Mouse (Mus musculus) Muller cell, postnatal 12 days (primary cell): ENCODE results near the gene Mal.
A peak's percentile ranks its signal among the peaks of the same experiment; 100 is the strongest.

Experiments
- DNase-seq: peaks from one replicate; pipeline ENCODE4 v3.0.0-alpha.2; 2015; ENCODE audit errors: inconsistent ontology term

The Mal gene

DNA sequence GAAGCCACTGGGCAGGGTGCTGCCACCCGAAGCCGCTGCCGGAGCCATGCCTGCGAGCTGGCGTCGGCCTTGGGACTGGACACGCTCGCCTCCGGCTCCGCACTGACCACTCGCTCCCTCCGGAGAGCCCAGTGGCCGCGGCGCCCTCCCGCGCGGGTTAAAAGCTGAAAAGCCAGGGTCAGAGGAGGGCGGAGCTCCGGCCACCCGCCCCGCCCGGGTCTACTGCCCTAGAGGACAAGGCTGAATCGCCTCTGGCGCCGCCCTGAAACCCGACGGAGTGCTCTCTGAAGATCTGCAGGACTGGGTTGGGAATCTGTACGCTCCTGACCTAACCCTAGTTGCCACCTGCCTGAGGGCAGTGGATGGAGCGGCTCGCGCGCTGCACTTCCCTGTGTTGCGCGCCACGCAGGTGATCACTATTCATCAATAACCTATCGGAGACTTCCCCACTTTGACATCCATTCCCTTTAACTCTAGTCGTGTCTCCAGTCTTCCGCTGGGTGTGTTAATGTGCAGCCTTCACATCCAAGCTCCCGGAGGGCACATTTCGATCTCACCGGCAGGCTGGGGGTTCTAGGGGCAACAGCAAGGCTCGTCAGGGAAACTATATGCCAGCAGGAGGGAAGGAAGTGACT lies at the start of gene Mal:
Mal (minus strand) TSS at position 610 of the 635 bp plus-strand sequence.
- DNase-seq, result peak; percentile 36

DNA sequence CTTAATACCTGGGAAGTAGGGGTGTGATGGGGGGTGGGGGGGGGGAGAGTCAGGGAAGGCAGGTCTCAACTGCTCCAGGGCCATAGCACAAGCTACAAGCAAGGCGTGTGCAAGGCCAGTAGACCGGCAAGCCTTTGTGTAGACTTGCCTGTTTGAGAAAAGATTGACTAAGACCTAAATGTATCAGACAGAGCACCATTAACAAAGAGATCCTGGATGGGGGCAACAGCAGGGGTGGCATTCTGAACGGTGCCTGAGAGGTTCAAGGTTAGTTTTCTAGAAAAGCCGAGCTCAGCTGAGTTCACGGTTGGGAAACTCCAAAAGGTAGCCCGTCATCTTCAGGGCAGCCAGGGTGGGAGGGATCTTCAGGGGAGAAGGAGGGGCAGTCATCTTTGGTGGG lies 48.8 kb upstream of the Mal start:
- no peak for DNase-seq

DNA sequence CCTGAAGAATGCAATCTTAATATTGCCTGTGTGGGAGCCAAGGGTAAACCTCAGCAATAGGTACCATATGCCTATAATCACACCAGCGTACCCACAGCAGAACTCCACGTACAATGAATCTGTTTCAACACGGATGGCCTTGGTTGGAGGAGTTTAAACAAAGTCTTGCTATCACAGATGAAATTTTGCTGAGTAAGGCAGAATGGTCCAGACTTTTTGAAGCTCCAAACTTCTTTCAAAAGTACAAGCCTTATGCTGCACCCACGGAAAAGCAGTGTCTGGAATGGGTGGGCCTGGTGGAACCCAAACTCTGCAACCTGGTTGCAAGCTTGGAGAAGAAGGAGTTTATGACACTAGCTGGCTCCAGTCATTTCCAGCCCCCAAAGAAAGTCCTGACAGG lies 32.7 kb upstream of the Mal start:
- no peak for DNase-seq

DNA sequence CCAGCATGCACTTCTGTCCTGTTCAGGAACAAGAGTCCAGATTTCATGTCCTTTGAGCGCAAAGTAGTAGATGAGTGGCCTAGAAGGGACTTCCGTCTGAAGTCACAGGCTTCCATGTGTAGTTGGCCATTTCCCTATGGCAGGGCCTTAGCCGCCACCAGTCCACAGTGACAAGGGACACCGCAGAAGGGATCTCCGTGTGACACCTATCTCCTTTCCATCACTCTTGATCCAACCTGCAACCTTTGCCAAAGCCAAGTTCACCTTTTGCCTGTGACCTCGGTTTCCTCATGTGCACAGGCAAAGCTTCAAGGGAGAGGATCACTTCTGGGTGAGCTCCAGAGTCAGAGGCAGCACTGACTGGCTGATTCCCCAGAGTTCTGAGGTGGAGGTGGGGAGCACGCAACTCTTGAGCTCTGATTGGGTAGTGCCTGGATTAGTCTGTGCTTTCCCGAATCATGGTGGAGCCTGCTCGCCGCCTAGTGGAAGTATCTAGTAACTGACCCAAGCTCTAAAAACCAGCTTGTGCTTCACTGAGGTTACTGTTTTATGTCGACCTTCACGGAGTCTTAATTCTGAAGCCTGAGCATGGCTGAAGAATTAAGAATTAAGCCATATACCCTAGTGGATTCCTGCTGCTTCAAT lies 27.3 kb upstream of the Mal start:
- DNase-seq, result peak; percentile 64

DNA sequence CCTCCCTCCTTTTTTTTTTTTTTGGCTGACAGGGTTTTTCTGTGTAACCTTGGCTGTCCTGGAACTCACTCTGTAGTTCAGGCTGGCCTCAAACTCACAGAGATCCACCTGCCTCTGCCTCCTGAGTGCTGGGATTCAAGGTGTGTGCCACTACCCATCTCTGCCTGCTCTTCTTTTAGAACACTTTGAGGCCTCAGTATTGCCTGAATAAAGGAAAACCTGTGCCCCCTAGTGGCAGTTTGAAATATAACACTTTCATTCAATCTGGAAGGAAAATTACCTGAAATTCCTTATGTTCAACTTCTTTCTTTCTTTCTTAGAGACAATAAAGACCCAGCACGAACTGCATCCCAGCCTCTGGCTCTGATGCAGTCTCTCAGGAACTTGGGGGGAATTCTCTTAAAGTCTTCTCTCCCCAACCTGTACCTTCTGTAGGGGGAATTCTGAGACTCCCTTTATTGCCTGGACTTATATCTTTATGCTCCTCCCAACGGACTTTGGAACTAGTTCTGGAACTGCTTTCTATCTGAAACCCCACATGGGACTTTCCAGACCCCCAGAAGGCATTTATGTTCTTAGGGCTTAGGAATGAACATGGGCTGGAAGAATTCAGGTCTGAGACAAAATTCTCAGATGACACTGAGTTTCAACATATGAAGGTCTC lies 11.5 kb upstream of the Mal start:
- peak; percentile 9 for DNase-seq

DNA sequence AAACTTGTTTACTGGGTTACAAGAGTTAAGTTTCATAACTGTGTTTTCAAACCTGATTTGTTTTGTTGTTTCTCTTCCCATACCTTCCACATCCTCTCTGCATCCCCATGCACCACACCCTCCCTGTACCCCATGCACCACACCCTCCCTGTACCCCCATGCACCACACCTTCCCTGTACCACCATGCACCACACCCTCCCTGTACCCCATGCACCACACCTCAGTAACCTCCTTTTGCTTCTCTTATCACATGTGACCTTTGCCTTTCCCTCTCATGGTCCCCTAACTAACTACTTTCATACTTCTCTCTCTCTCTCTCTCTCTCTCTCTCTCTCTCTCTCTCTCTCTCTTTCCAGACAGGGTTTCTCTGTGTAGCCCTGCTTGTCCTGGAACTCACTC lies 10.5 kb upstream of the Mal start:
- DNase-seq, result no peak

DNA sequence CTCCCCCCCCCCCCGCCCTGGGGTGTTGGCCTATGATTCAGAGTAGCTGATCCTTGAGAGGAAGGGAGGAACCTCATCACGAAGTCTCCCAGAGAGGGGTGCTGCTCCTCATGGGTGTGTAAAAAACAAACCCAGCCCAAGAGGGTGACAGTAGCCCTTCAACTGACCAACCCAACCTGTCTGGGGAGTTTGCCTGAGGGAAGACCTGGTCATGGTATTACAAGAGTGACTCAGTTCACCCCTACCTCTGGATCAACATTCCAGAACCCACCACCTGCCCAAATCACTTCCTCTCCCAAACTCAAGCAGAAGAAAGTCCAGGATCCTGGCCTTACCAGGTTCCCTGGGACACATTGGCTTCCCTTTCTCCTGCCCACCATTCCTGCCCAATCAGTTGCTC lies 6.2 kb upstream of the Mal start:
- DNase-seq, result no peak

DNA sequence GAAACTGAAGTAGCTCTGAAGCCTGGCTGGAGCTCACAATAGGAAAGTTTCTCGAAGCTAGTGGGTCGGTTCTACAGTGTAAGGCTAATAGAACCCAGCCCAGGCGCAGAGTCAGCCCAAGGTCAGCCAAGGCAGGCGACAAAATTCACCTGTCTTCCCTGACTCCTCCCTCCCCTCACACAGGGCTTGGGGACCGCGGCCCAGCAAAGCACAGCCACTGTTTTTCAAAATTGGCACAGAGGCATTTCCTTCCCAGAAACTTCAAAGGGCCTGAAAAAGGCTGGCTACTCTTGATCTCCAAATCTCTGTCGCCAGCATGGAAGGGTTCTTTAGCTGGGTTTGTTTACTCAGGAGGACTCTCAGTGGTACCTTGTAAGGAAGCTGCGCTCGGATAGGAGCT lies 1.1 kb downstream of the Mal start:
- DNase-seq, result peak; percentile 4

DNA sequence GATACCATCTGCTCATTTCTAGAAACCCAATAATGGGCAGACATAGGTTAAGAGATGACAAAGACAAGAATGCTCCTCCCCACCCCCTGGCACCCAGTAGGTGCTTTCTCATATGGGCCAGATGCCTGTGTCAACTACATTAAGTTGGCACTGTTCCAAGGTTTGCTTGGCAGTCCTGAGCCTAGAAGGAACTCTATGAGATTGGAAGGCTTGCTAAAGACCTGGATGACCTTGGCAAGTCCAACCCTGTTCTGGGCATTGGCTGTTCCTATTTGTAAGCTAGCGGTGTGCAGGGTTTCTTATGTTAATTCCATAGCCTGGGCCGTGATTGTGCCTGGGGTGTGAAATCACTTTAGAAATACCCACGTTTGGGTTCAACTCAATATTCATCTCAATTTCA lies 1.7 kb downstream of the Mal start:
- no peak for DNase-seq

DNA sequence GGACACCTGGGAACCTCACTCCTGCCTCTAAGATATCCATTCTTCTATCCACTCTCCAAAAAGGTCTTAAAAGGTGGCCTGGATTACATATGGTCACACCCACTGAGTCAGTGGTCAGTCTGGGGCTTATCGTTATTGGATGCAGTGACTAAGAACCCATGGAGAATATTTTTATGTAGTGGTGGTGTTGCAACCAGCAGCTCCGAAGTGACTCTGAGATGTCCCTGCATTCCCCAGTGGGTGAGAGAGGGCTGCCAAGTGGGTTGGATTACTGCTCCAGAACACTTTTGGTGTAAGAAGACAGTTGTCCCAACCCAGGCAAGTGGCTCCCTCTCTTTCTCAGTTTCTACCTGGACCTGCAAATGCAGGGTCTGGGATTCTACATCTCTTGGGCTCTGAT lies 3.7 kb downstream of the Mal start:
- no peak for DNase-seq

DNA sequence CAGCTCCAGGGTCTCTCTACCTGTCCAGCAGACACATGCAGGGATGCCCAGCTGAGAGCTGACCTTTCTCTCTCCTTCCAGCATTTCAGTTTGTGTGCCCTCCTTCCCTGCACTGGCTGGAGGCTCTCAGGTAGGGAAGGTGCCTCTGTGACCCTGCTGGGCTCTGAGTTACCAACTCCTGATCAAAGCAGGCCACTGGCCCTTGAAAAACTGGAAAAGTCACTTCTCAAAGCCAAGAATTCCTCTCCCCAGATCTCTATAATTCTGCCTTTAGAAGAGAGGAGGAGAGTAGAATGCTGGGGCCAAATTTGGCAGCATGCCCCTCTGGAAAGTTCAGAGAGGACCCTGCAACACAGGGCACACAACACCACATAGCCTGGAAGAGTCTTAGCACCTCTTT lies 4.2 kb downstream of the Mal start:
- DNase-seq, result no peak

DNA sequence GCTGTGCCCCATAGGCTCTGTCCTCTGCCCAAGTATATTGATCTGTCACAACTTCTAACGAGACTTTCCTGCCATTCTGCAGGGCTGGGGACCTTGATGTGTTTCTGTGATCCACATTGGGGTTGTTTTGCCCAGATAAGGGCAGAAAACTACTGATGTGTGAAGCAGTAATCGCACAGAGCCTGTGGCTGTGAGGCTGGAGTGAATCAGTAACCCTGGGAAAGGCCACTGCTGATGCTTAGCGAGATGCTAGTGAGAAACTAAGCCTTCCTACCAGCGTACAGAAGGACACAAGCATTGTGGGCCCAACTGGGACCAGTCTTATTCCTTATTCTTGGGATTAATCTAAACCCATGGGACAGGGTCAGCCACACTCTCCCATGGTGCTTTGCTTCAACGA lies 4.9 kb downstream of the Mal start:
- no peak for DNase-seq

DNA sequence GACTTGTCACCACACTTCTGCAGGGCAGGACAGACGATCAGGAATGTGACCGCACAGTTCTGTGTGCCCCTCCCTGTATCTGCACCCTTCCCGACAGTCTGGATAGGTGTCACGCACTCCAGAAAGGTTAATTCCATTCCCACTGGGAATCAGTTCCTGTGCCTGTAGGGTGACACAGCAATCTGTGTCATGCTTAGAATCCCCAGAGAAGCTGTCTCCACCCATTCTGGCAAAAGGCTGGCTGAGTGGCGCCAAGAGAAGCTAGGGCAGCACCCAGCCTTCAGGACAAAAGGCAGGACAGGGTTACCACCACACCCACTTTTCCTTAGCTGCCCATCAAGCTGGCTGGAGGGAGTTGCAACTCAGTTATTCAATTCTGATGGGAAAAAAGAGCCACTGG lies 6.6 kb downstream of the Mal start:
- DNase-seq, result no peak

DNA sequence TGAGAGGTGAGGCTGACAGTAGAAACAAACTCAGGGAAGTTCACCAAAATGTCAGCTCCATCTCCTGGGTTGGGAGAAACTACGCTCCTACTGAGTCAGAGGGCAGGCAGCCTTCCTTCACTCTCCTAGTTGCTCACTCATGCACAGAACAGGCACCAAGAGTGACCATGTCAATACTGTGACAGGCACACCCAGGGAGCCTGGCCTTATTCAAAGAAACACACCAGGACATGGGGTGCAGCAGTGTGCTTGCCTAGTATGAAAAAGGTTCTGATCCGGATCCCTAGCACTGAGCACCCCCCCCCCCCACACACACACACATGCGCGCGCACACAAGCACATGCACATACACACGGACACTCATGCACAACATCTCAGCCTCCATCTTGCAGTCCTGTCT lies 8.3 kb downstream of the Mal start:
- DNase-seq, result no peak

DNA sequence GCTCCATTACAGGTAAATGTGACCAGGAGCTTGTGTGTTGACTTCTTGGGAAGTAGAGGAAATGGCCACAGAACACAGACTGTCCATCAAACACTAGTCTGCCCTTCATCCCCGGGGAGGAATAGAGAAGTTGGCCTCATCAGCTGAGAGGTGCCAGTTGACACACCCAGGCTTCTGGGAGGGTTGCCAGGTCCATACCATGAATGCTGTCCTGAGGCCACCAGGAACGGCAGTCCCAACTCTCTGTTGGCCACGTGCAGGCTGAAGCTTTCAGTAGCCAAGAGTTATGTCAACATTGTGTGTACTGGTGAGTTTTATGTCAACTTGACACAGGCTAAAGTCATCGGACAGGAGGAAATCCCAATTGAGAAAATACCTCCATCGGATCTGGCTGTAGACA lies 9.6 kb downstream of the Mal start:
- DNase-seq, result no peak

DNA sequence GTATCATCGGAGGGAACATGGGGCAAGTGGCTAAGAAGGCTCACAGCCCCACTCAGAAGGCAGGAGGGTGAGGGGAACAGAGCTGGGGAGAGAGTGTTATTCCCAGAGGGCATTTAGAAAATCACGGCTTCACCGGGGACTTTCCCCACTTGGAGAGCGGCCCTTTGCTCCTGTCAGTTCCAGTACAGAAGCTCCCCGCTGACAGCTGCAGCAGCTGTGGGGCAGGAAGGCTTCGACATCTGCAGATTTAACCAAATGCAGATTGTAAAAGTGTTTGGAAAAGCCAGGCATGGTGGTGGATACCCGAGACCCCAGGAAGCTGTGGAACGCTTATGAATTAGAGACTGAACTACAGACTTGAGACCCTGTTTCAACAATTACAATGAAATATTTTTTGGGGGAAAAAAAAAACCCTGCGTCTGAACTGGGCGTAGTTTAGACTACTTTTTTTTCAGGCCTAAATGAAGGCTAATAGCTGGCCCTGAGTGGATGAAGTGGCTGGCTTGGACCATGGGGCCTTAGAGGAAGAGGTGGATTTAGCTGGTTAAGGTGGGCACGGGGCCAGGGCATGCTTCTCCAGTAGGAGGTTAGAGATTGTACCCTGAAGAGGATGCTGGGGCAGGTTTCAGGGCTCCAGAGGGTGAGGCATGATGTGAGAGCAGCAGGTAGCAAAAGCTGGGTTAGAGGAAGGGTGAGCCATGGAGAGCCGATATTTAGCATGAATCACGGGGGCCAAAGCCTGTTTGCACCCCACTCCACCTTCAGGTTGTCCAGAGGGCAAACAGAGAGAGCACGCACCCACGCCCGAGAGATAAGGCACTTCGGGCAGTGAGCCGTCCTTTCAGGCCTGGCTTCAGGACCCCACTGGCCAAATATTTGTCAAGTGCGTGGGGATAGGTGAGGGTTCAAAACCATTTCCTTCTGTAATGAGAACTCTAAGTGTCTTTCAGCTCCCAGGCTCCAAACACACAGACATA lies 12.5 kb downstream of the Mal start:
- DNase-seq, result no peak

DNA sequence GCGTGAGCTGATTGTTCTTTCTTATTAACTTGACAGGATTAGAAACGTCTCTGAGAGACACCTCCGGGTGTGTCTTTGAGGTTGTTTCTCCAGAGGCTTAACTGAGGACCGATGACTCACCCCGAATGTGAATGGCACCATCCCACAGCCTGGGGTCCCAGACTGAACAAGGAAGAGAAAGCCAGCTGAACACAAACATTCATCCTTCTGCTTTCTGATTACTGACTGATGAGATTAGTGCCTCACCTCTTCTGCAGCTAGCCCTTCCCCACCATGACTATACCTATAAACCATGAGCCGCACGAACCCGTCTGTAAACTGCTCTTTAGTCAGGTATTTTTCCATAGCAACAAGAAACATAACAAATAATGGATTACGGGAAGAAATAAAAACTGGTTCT lies 17.5 kb downstream of the Mal start:
- DNase-seq, result no peak

DNA sequence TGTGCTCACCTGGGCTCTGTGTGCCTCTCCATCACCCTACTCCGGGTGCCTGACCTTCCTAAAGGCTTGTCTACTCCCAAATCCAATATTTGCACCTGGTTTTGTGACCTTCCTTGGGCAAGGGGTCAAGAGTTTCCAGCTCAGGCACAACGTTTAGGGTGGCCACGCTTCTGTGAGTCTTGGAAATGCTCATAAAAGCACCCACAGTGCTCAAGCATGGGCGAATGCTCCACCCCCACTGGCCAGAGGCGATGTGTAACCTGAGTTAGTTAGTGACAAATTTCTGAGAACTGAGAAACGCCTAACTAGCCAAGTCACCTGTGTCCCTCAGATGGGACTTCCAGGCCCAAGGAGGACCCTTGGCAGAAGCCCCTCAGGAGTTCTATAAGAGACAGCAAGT lies 20.9 kb downstream of the Mal start:
- no peak for DNase-seq

DNA sequence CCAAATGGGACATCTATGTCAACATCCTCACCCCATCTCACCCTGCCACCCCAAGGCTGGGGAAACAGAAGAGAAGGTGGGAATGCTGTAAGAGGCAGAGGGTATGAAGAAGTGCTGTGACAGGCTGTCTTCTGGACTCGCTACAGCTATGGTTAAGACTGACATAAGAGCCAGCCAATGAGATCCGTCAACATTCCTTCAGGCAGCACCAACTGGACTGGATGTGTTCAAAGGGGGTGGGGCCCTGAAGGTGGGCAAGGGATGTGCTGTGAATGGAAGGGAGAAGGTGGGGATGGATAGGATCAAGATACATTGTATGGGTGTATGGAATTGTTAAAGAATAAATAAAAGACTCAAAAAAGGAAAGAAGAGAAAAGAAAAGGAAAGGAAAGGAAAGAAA lies 23.9 kb downstream of the Mal start:
- no peak for DNase-seq

DNA sequence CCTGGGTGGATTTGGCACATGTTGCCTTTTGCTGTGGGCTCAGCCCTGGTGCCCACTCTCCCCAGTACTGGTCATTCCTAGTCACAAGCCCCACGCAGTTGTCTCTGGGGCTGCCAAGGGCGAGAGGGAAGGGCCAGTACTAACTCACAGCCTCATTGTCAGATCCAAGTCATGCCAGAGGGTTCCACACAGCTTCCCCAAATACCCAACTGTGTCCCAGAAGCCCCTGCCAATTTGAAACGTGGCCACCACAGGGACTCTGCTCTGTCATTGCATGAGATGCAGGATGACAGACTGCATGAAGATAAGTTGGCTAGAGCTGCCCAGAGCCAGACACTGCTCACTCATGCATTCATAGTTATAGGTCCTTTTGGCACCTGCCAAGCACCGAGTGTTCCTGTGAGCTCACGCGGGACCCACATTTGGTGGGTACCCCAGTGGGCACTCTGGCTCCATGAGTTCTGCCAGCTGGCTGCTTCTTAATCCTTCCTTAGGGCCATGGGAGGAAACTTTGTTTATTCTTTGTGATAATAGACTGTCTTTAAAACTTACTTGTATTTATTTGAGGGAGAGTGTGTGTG lies 28.4 kb downstream of the Mal start:
- no peak for DNase-seq

DNA sequence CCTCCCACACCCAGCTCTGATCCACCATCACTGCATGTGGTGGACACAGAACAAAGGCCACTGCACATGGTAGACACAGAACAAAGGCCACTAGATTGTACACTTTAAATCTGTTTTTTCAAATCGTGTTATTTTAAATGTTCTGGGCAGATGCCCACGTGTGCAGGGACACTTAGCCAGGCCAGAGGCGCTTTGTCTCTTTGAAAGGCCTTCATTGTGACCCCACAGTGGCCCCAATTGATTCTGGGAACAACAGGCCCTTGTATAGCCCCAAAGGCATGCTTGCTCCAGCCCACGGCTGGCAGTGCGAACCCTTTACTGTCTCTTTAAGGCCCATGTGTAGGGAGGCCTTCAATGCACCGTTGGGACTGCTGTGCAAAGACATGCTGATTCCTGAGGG lies 29.1 kb downstream of the Mal start:
- DNase-seq, result peak; percentile 30

DNA sequence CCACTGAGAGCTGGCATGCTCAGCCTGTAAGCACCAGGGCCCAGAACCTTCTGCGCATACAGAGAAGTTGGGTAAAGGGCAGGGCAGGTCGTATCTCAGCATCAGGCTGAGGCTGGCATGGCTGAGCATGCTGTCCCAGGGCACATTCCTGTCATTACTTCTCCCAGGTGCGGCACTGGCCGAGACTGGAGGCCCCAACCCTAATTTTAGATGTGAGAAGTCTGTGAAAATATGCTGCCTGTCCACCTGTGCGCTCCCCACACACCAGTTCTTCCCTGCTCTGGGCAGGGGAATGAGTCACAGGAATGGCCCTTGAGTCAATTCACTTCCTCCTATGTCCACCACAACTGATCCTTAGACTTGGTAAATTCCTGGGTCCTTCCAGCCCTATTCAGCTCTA lies 30.8 kb downstream of the Mal start:
- peak; percentile 45 for DNase-seq
